Mouse (Mus musculus): ENCODE measurements around the gene Lpp.

DNA sequence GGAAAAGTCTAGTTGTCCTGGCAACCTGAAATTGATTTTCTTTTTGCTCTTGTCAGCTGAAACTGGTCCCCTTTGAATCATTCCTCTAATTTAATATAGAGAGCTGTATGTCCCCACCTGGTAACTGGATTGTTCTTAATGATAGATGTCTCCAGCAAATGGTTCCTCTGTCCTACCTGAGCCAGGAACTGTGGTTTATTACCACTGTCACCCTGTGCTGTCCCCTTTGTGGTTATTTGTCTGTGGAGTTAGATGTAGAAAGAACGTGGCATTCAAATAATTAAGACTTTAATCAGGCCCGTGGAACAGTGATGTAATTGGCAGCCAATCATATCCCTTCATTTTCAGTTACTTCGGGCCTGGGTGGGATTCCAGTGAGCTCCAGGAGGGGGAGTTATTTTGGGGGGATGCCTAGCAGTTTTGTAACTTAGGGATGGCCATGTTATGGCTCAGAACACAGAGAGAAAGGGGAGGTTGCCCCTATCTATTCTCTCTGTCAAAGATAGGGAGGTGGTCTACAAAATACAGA, 109.1 kb downstream of the Lpp start:
- TF ChIP-seq CTCF (IDR thresholded peaks at IDR 0.05; ENCODE audit: low read depth) (no peak), EP300 (IDR thresholded peaks at IDR 0.05; ENCODE audit: low read depth) (no peak)

Measured in liver, postnatal 0 days (tissue).